Mouse (Mus musculus) hindbrain, embryonic 12.5 days (tissue): ENCODE measurements around the gene Mgam. TPM values are rescaled to one million over a fixed set of nuclear protein-coding genes. Genes with fewer than 3 reads are reported as not detected.
"Not testable (repeated sequence)": the region's sequence is repeated elsewhere in the genome, so short reads cannot be mapped to it uniquely, and the experiment has no call there.

ENCODE experiments used
- ATAC-seq: fragments of 200-750 bp; cut with Nextera tagmentation; 2 replicates; pipeline ENCODE4 v1.8.0; 2017; ENCODE audit warnings: moderate TSS enrichment; ENCODE audit not compliant: low FRiP score
- H3K27ac ChIP-seq: fragments of 300-500 bp; sonication (generic); 2 replicates; pipeline ENCODE4 v1.5.1; 2016; ENCODE audit warnings: mild to moderate bottlenecking
- H3K27me3 ChIP-seq: fragments of 300-500 bp; sonication (generic); 2 replicates; pipeline ENCODE4 v1.6.1; 2016; ENCODE audit warnings: mild to moderate bottlenecking
- H3K36me3 ChIP-seq: fragments of 300-500 bp; sonication (generic); 2 replicates; pipeline ENCODE4 v1.6.1; 2016; ENCODE audit warnings: mild to moderate bottlenecking
- H3K4me1 ChIP-seq: fragments of 300-500 bp; sonication (generic); 2 replicates; pipeline ENCODE4 v1.6.1; 2016
- H3K4me2 ChIP-seq: fragments of 300-500 bp; sonication (generic); replicated peaks from 2 replicates; pipeline ENCODE4 v1.6.1; 2016; ENCODE audit warnings: mild to moderate bottlenecking
- H3K4me3 ChIP-seq: fragments of 300-500 bp; sonication (generic); 2 replicates; pipeline ENCODE4 v1.5.1; 2016; ENCODE audit warnings: mild to moderate bottlenecking
- H3K9ac ChIP-seq: fragments of 300-500 bp; sonication (generic); 2 replicates; pipeline ENCODE4 v1.6.1; 2016; ENCODE audit warnings: mild to moderate bottlenecking, moderate library complexity
- H3K9me3 ChIP-seq: fragments of 300-500 bp; sonication (generic); replicated peaks from 2 replicates; pipeline ENCODE4 v1.6.1; 2016; ENCODE audit warnings: mild to moderate bottlenecking
- WGBS: fragments of 180-500 bp; shearing (Covaris S2); methylation state at CpG from one replicate; pipeline ENCODE4 v1.1.7; 2016; 5-methylcytosine and 5-hydroxymethylcytosine counted together
- polyA plus RNA-seq: library from polyadenylated mRNA; unstranded; fragments of >200 nt; fragmentation: Nextera tagmentation; extraction: Ambion mirVana; gene quantifications from 2 replicates; pipeline ENCODE4 v1.2.1, GENCODE M21; 2016

Gene Mgam
- polyA plus RNA-seq, 1 experiment from 2014 or later, result not detected

DNA sequence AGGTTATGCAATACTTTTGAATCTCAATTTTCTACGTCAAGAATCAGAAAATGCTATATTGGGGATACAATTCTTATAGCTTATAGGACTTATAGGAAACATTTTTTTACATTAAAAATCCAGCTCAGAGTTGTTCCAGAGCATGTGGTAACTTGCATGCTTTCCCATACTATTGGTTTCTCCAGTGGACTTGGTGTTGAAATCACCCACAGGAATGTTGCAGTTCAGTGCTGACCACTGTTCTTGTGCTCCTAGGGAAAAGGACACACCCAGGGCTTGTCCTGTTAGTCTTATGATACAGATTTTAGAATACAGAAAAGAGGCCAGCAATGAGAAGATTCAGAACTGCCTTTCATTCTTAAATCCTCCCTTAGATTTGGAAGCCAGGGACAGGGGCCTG, 127.3 kb downstream of the Mgam start:
- H3K4me2 ChIP-seq, result no peak overlapping the region
- WGBS, result 84% methylated on average over 1 of the region's 1 CpGs
- no peaks in the 10 kb centered on the region for H3K27me3 ChIP-seq
- H3K4me3 ChIP-seq, result no peak overlapping the region
- no peaks in the 10 kb centered on the region for H3K9me3 ChIP-seq
- no peaks in the 10 kb centered on the region for H3K36me3 ChIP-seq
- no peak overlapping the region for H3K9ac ChIP-seq
- no peak for ATAC-seq
- H3K4me1 ChIP-seq, result no peaks in the 10 kb centered on the region
- no peak overlapping the region for H3K27ac ChIP-seq

GRCm38 (mm10) chr6:40757346-40757745, 128.7 kb downstream of the Mgam start:
- not testable (repeated sequence) for H3K9me3 ChIP-seq, H3K36me3 ChIP-seq, ATAC-seq, H3K27ac ChIP-seq, H3K4me3 ChIP-seq, H3K27me3 ChIP-seq, H3K9ac ChIP-seq, H3K4me2 ChIP-seq, H3K4me1 ChIP-seq
- 65% methylated on average over 4 of the region's 4 CpGs for WGBS

- no peak overlapping the region for H3K4me3 ChIP-seq
Observed at GRCm38 (mm10) chr6:40774656-40775055, 146.0 kb downstream of the Mgam start.

DNA sequence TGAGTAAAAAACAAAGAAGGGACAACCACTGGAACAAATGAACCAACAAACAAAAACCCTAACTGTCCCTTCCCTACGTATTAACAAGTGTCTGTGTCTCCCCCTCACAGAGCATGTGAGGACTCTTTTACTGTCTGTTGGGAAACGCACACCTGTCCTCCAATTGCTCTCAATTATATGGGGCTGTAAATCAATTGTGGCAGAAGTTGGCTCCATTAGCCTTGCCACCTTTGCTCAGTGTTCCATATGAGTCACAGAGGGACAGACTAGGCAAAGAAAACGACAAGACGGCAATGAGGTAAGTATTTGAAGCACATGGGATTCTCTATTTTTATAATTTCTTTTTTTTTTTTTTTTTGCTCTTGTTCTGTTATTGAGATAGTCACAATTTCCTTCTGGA, 149.8 kb downstream of the Mgam start:
- Histone ChIP-seq H3K9ac (no peak overlapping the region), H3K9me3 (no peaks in the 10 kb centered on the region), H3K4me1 (no peaks in the 10 kb centered on the region), H3K36me3 (no peaks in the 10 kb centered on the region), H3K4me3 (no peak overlapping the region), H3K27ac (no peak overlapping the region), H3K27me3 (no peaks in the 10 kb centered on the region), H3K4me2 (no peak overlapping the region)
- no peak for ATAC-seq
- 87% methylated on average over 4 of the region's 4 CpGs for WGBS

More at GRCm38 (mm10) chr6:40774656-40775055, 146.0 kb downstream of the Mgam start:
- Histone ChIP-seq H3K4me1 (no peaks in the 10 kb centered on the region), H3K9ac (no peak overlapping the region), H3K27ac (no peak overlapping the region), H3K36me3 (no peaks in the 10 kb centered on the region), H3K4me2 (no peak overlapping the region), H3K9me3 (no peaks in the 10 kb centered on the region), H3K27me3 (no peaks in the 10 kb centered on the region)
- ATAC-seq, result no peak
- 90% methylated on average over 3 of the region's 3 CpGs for WGBS

GRCm38 (mm10) chr6:40783637-40784036, 155.0 kb downstream of the Mgam start:
- H3K27me3 ChIP-seq, result no peaks in the 10 kb centered on the region
- no peaks in the 10 kb centered on the region for H3K36me3 ChIP-seq
- H3K9me3 ChIP-seq, result no peaks in the 10 kb centered on the region
- no peak for ATAC-seq
- H3K4me1 ChIP-seq, result no peaks in the 10 kb centered on the region
- 100% methylated on average over 1 of the region's 1 CpGs for WGBS
- no peak overlapping the region for H3K27ac ChIP-seq
- H3K4me2 ChIP-seq, result no peak overlapping the region
- no peak overlapping the region for H3K4me3 ChIP-seq
- H3K9ac ChIP-seq, result no peak overlapping the region

DNA sequence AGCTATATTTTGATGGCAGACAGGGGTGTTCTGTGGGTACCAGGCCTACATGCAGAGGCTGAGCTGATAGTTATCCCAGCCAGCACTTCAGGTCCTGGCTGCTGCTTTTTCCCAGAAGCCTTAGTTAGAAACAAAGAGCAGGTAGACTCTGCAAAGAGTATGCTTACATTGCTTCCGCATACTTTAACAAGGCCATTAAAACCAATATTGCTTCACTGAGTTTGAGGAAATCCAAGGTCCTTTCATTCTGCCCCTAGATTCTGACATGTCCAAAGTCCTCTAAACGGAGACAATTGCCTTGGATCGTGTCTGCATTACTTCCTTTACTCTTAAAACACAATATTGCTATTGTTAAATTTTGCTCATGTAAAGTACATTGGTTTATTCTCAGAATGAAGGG, 155.7 kb downstream of the Mgam start:
- H3K4me2 ChIP-seq, result no peak overlapping the region
- no peak for ATAC-seq
- H3K36me3 ChIP-seq, result no peaks in the 10 kb centered on the region
- H3K4me1 ChIP-seq, result no peaks in the 10 kb centered on the region
- WGBS, result 90% methylated on average over 3 of the region's 3 CpGs
- no peak overlapping the region for H3K4me3 ChIP-seq
- H3K9ac ChIP-seq, result no peak overlapping the region
- H3K27me3 ChIP-seq, result no peaks in the 10 kb centered on the region
- no peaks in the 10 kb centered on the region for H3K9me3 ChIP-seq
- no peak overlapping the region for H3K27ac ChIP-seq

GRCm38 (mm10) chr6:40795077-40795812, 166.6 kb downstream of the Mgam start:
- H3K27ac ChIP-seq, result no peak overlapping the region
- H3K4me1 ChIP-seq, result no peaks in the 10 kb centered on the region
- WGBS, result 80% methylated on average over 4 of the region's 4 CpGs
- no peaks in the 10 kb centered on the region for H3K36me3 ChIP-seq
- no peak overlapping the region for H3K4me3 ChIP-seq
- no peak for ATAC-seq
- no peaks in the 10 kb centered on the region for H3K9me3 ChIP-seq
- no peaks in the 10 kb centered on the region for H3K27me3 ChIP-seq
- H3K4me2 ChIP-seq, result no peak overlapping the region
- no peak overlapping the region for H3K9ac ChIP-seq

DNA sequence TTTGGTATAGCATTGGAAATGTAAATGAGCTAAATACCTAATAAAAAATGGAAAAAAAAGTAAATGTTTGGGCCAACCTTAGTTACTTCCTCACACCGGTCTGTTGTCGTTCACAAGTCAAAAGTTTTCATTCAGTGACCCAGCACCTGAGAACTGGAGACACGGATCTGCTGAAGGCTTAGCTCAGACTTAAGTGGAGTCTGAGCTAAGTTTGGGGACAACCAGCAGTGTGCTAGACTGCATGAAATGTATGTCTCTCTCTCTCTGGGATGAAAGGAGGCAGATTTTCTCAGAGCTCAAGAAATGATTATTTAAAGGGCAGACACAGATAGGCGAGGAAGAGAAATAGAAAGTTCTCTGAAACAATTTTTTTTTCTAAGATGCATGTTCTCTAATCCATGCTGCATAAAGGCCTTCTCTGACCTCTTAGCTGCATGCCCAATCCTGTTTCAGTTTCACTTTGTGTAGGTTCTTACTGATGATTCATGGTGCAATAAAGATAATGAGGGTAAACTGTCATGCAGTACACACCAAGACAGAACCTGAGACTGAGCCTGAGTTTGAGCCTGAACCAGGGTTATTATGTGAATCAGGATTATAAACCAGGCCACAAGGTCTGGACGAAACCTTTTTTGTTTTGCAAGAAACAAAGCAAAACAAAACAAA, 189.7 kb downstream of the Mgam start:
- Histone ChIP-seq H3K27ac (no peak overlapping the region), H3K36me3 (no peaks in the 10 kb centered on the region), H3K4me3 (no peak overlapping the region), H3K9me3 (no peaks in the 10 kb centered on the region), H3K4me2 (no peak overlapping the region), H3K9ac (no peak overlapping the region), H3K4me1 (no peaks in the 10 kb centered on the region), H3K27me3 (no peaks in the 10 kb centered on the region)
- WGBS, result 85% methylated on average over 5 of the region's 5 CpGs
- ATAC-seq, result no peak

Other genes starting within 250 kb of the Mgam start
- 18.7 and 19.9 TPM in 2 replicates for gene E330009J07Rik, start 192.7 kb upstream of the Mgam start, polyA plus RNA-seq
- 0.29 TPM in 1 of 2 replicates, not detected in the other for gene Wee2, start 189.7 kb upstream of the Mgam start, polyA plus RNA-seq
- 150 and 156 TPM in 2 replicates for gene Ssbp1, start 157.5 kb upstream of the Mgam start, polyA plus RNA-seq
- not detected in 2 replicates for gene Tas2r137, start 137.6 kb upstream of the Mgam start, polyA plus RNA-seq
- not detected in 2 replicates for gene Tas2r108, start 135.3 kb upstream of the Mgam start, polyA plus RNA-seq
- gene Prss37, start 109.3 kb upstream of the Mgam start, polyA plus RNA-seq, result not detected in 2 replicates
- gene Olfr461, start 73.8 kb upstream of the Mgam start, polyA plus RNA-seq, result 0.05 and 0.50 TPM in 2 replicates
- not detected in 2 replicates for gene Olfr460, start 59.3 kb upstream of the Mgam start, polyA plus RNA-seq
- gene Clec5a, start 43.0 kb upstream of the Mgam start, polyA plus RNA-seq, result 1.0 TPM in 2 replicates
- not detected in 2 replicates for gene Tas2r138, start 15.5 kb upstream of the Mgam start, polyA plus RNA-seq